Mouse (Mus musculus): ENCODE results near the gene Cpsf3. TPM values are rescaled to one million over a fixed set of nuclear protein-coding genes. Genes with fewer than 3 reads are reported as not detected.
A peak's percentile ranks its signal among the peaks of the same experiment; 100 is the strongest.

Cpsf3 gene
- total RNA-seq, 2 experiments from 2014 or later, result 17.3 to 21.0 TPM

DNA sequence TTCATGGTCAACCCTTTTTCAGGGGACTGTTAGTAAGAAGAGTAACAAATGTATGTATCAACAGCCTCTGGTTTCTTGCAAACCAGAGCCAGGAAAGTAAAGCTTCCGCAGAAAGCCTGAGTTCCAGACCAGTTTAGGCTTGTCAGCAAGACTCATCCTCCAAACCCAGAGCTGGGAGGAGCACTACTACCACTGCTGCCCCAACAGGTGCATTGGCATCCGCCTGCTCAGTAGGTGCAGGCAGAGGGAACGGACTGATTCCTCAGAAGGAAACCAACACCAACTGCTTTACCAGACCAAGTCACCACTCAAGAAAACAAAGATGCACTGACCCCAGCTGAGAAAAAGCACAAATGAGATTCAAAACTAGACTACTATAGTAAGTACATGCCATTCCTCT, 78.0 kb downstream of the Cpsf3 start:
- Histone ChIP-seq H3K4me3 (peak overlapping the region; percentile 14; the same call in 1 of the 2 replicates), H3K27ac (peak overlapping the region; percentile 62)
- TF ChIP-seq CTCF (IDR thresholded peaks at IDR 0.05), result no peak
- DNase-seq, result no peak
- intact Hi-C loops (cut with DNase I), result no loop called here

Other genes starting within 250 kb of the Cpsf3 start
- gene Itgb1bp1, start 893 bp downstream of the Cpsf3 start, total RNA-seq (2021), result 10 to 100 TPM; 39.0 to 42.1 TPM
- 1 to 10 TPM; 4.5 to 6.3 TPM for gene Iah1, start 31.0 kb downstream of the Cpsf3 start, total RNA-seq (2021)
- 10 to 100 TPM; 19.3 to 33.8 TPM for gene Adam17, start 88.2 kb downstream of the Cpsf3 start, total RNA-seq (2021)
- 10 to 100 TPM; 20.4 to 28.2 TPM for gene Ywhaq, start 132.2 kb downstream of the Cpsf3 start, total RNA-seq (2021)

All from gastrocnemius, adult 2 months (tissue).